Mouse (Mus musculus) forebrain, embryonic 12.5 days (tissue): ENCODE measurements around the gene Tbx5. TPM values are rescaled to one million over a fixed set of nuclear protein-coding genes. Genes with fewer than 3 reads are reported as not detected.

Experiments
- ATAC-seq: fragments of 200-750 bp; cut with Nextera tagmentation; 2 replicates; pipeline ENCODE4 v1.8.0; 2017; ENCODE audit warnings: moderate TSS enrichment; ENCODE audit not compliant: low FRiP score
- H3K27ac ChIP-seq: fragments of 300-500 bp; sonication (generic); 2 replicates; pipeline ENCODE4 v1.5.1; 2016; ENCODE audit warnings: mild to moderate bottlenecking
- H3K27me3 ChIP-seq: fragments of 300-500 bp; sonication (generic); 2 replicates; pipeline ENCODE4 v1.6.1; 2016; ENCODE audit warnings: mild to moderate bottlenecking
- H3K36me3 ChIP-seq: fragments of 300-500 bp; sonication (generic); replicated peaks from 2 replicates; pipeline ENCODE4 v1.6.1; 2016; ENCODE audit warnings: mild to moderate bottlenecking
- H3K4me1 ChIP-seq: fragments of 300-500 bp; sonication (generic); 2 replicates; pipeline ENCODE4 v1.6.1; 2016
- H3K4me2 ChIP-seq: fragments of 300-500 bp; sonication (generic); 2 replicates; pipeline ENCODE4 v1.6.1; 2016; ENCODE audit warnings: mild to moderate bottlenecking, moderate library complexity
- H3K4me3 ChIP-seq: fragments of 300-500 bp; sonication (generic); replicated peaks from 2 replicates; pipeline ENCODE4 v1.5.1; 2016; ENCODE audit warnings: mild to moderate bottlenecking
- H3K9ac ChIP-seq: fragments of 300-500 bp; sonication (generic); 2 replicates; pipeline ENCODE4 v1.6.1; 2016; ENCODE audit warnings: mild to moderate bottlenecking
- H3K9me3 ChIP-seq: fragments of 300-500 bp; sonication (generic); 2 replicates; pipeline ENCODE4 v1.6.1; 2016
- WGBS: fragments of 180-500 bp; shearing (Covaris S2); methylation state at CpG from one replicate; pipeline ENCODE4 v1.1.7; 2016; 5-methylcytosine and 5-hydroxymethylcytosine counted together
- polyA plus RNA-seq: library from polyadenylated mRNA; unstranded; fragments of >200 nt; fragmentation: Nextera tagmentation; extraction: Ambion mirVana; gene quantifications from 2 replicates; pipeline ENCODE4 v1.2.1, GENCODE M21; 2016

Gene Tbx5
- polyA plus RNA-seq, 1 experiment from 2014 or later, result 0.11 TPM

GRCm38 (mm10) chr5:119838441-119838840, 6.0 kb downstream of the Tbx5 start:
- H3K27ac ChIP-seq, result no peak overlapping the region
- no peak for ATAC-seq
- H3K4me2 ChIP-seq, result no peak overlapping the region
- WGBS, result 1% methylated on average over 7 of the region's 7 CpGs
- H3K4me3 ChIP-seq, result no peak overlapping the region
- H3K9ac ChIP-seq, result no peak overlapping the region
- H3K4me1 ChIP-seq, result peaks cover 4% of the 10 kb centered on the region; the same call in 1 of the 2 replicates
- peaks cover 99% of the 10 kb centered on the region for H3K27me3 ChIP-seq
- no peaks in the 10 kb centered on the region for H3K36me3 ChIP-seq
- no peaks in the 10 kb centered on the region for H3K9me3 ChIP-seq

- under 1% methylated on average over 16 of the region's 16 CpGs for WGBS
- Histone ChIP-seq H3K9me3 (no peaks in the 10 kb centered on the region), H3K27me3 (peaks cover 99% of the 10 kb centered on the region), H3K4me1 (peaks cover 4% of the 10 kb centered on the region; the same call in 1 of the 2 replicates), H3K4me2 (no peak overlapping the region), H3K4me3 (no peak overlapping the region), H3K36me3 (no peaks in the 10 kb centered on the region), H3K9ac (no peak overlapping the region), H3K27ac (no peak overlapping the region)
- ATAC-seq, result no peak
These were observed 6.7 kb downstream of the Tbx5 start for GRCm38 (mm10) chr5:119839156-119839555.

- ATAC-seq, result no peak
These were observed 7.3 kb downstream of the Tbx5 start for GRCm38 (mm10) chr5:119839616-119840368.

GRCm38 (mm10) chr5:119840404-119840803, 7.9 kb downstream of the Tbx5 start:
- H3K9me3 ChIP-seq, result no peaks in the 10 kb centered on the region
- no peaks in the 10 kb centered on the region for H3K36me3 ChIP-seq
- H3K4me3 ChIP-seq, result no peak overlapping the region
- no peak overlapping the region for H3K4me2 ChIP-seq
- ATAC-seq, result no peak
- no peak overlapping the region for H3K27ac ChIP-seq
- 1% methylated on average over 7 of the region's 7 CpGs for WGBS
- H3K4me1 ChIP-seq, result peaks cover 7% of the 10 kb centered on the region
- peaks cover 97% of the 10 kb centered on the region for H3K27me3 ChIP-seq
- H3K9ac ChIP-seq, result no peak overlapping the region

More at GRCm38 (mm10) chr5:119839616-119840368, 7.3 kb downstream of the Tbx5 start:
- under 1% methylated on average over 34 of the region's 34 CpGs for WGBS
- H3K4me1 ChIP-seq, result peaks cover 5% of the 10 kb centered on the region
- no peak overlapping the region for H3K9ac ChIP-seq
- no peaks in the 10 kb centered on the region for H3K36me3 ChIP-seq
- H3K27me3 ChIP-seq, result peaks cover 97% of the 10 kb centered on the region
- no peaks in the 10 kb centered on the region for H3K9me3 ChIP-seq
- no peak overlapping the region for H3K4me3 ChIP-seq
- H3K4me2 ChIP-seq, result no peak overlapping the region
- H3K27ac ChIP-seq, result no peak overlapping the region

GRCm38 (mm10) chr5:119841634-119842420, 9.4 kb downstream of the Tbx5 start:
- Histone ChIP-seq H3K4me3 (no peak overlapping the region), H3K27me3 (peaks cover 97% of the 10 kb centered on the region), H3K27ac (no peak overlapping the region), H3K36me3 (no peaks in the 10 kb centered on the region), H3K9ac (no peak overlapping the region), H3K9me3 (no peaks in the 10 kb centered on the region), H3K4me1 (peaks cover 7% of the 10 kb centered on the region), H3K4me2 (no peak overlapping the region)
- ATAC-seq, result no peak
- under 1% methylated on average over 26 of the region's 26 CpGs for WGBS

- H3K4me3 ChIP-seq, result no peak overlapping the region
- no peak overlapping the region for H3K9ac ChIP-seq
- 10% methylated on average over 4 of the region's 4 CpGs for WGBS
- peaks cover 7% of the 10 kb centered on the region for H3K4me1 ChIP-seq
- H3K27me3 ChIP-seq, result peaks cover 97% of the 10 kb centered on the region
- no peak overlapping the region for H3K4me2 ChIP-seq
- no peaks in the 10 kb centered on the region for H3K36me3 ChIP-seq
- no peaks in the 10 kb centered on the region for H3K9me3 ChIP-seq
- no peak overlapping the region for H3K27ac ChIP-seq
- no peak for ATAC-seq
These were observed 10.4 kb downstream of the Tbx5 start for GRCm38 (mm10) chr5:119842701-119843393.

- Histone ChIP-seq H3K36me3 (no peaks in the 10 kb centered on the region), H3K4me1 (peaks cover 7% of the 10 kb centered on the region), H3K9me3 (no peaks in the 10 kb centered on the region), H3K27me3 (peaks cover 96% of the 10 kb centered on the region), H3K4me3 (no peak overlapping the region), H3K9ac (no peak overlapping the region), H3K27ac (no peak overlapping the region), H3K4me2 (no peak overlapping the region)
- no peak for ATAC-seq
- WGBS, result 1% methylated on average over 8 of the region's 8 CpGs
These were observed 10.9 kb downstream of the Tbx5 start for GRCm38 (mm10) chr5:119843394-119843777.

- no peak overlapping the region for H3K4me2 ChIP-seq
- WGBS, result 1% methylated on average over 5 of the region's 5 CpGs
These were observed 11.9 kb downstream of the Tbx5 start for GRCm38 (mm10) chr5:119844366-119844765.

GRCm38 (mm10) chr5:119844994-119845393, 12.5 kb downstream of the Tbx5 start:
- H3K4me2 ChIP-seq, result peak overlapping the region; percentile 46
- peaks cover 7% of the 10 kb centered on the region for H3K4me1 ChIP-seq
- H3K9ac ChIP-seq, result no peak overlapping the region
- H3K4me3 ChIP-seq, result peak overlapping the region; percentile 22
- no peaks in the 10 kb centered on the region for H3K36me3 ChIP-seq
- H3K27me3 ChIP-seq, result peaks cover 85% of the 10 kb centered on the region
- H3K9me3 ChIP-seq, result no peaks in the 10 kb centered on the region
- H3K27ac ChIP-seq, result no peak overlapping the region
- ATAC-seq, result peak; percentile 55; the same call in 1 of the 2 replicates
- WGBS, result under 1% methylated on average over 21 of the region's 21 CpGs

More at GRCm38 (mm10) chr5:119844366-119844765, 11.9 kb downstream of the Tbx5 start:
- peaks cover 7% of the 10 kb centered on the region for H3K4me1 ChIP-seq
- no peak overlapping the region for H3K27ac ChIP-seq
- H3K9me3 ChIP-seq, result no peaks in the 10 kb centered on the region
- ATAC-seq, result no peak
- H3K36me3 ChIP-seq, result no peaks in the 10 kb centered on the region
- peaks cover 91% of the 10 kb centered on the region for H3K27me3 ChIP-seq
- no peak overlapping the region for H3K4me3 ChIP-seq
- H3K9ac ChIP-seq, result no peak overlapping the region

GRCm38 (mm10) chr5:119857052-119857451, 24.6 kb downstream of the Tbx5 start:
- Histone ChIP-seq H3K4me3 (no peak overlapping the region), H3K4me1 (no peaks in the 10 kb centered on the region), H3K9me3 (no peaks in the 10 kb centered on the region), H3K4me2 (no peak overlapping the region), H3K9ac (no peak overlapping the region), H3K27ac (no peak overlapping the region), H3K36me3 (no peaks in the 10 kb centered on the region), H3K27me3 (peaks cover 31% of the 10 kb centered on the region; the same call in 1 of the 2 replicates)
- 62% methylated on average over 4 of the region's 4 CpGs for WGBS
- no peak for ATAC-seq

GRCm38 (mm10) chr5:119861301-119861700, 28.8 kb downstream of the Tbx5 start:
- WGBS, result 81% methylated on average over 5 of the region's 5 CpGs
- no peak overlapping the region for H3K4me2 ChIP-seq
- H3K36me3 ChIP-seq, result no peaks in the 10 kb centered on the region
- H3K4me1 ChIP-seq, result peaks cover 3% of the 10 kb centered on the region; the same call in 1 of the 2 replicates
- no peak for ATAC-seq
- H3K4me3 ChIP-seq, result no peak overlapping the region
- H3K9ac ChIP-seq, result no peak overlapping the region
- no peaks in the 10 kb centered on the region for H3K9me3 ChIP-seq
- H3K27me3 ChIP-seq, result peaks cover 22% of the 10 kb centered on the region; the same call in 1 of the 2 replicates
- no peak overlapping the region for H3K27ac ChIP-seq

- no peak overlapping the region for H3K27ac ChIP-seq
- no peaks in the 10 kb centered on the region for H3K9me3 ChIP-seq
- peaks cover 13% of the 10 kb centered on the region for H3K4me1 ChIP-seq
- peaks cover 21% of the 10 kb centered on the region; the same call in 1 of the 2 replicates for H3K27me3 ChIP-seq
- no peak overlapping the region for H3K9ac ChIP-seq
- no peak overlapping the region for H3K4me2 ChIP-seq
- no peak overlapping the region for H3K4me3 ChIP-seq
- WGBS, result 88% methylated on average over 5 of the region's 5 CpGs
- no peaks in the 10 kb centered on the region for H3K36me3 ChIP-seq
- ATAC-seq, result no peak
These were observed 30.0 kb downstream of the Tbx5 start for GRCm38 (mm10) chr5:119862431-119862830.
